Mouse (Mus musculus) forebrain, embryonic 15.5 days (tissue): ENCODE results near the gene Tbc1d5. TPM values are rescaled to one million over a fixed set of nuclear protein-coding genes. Genes with fewer than 3 reads are reported as not detected.

Source experiments
- ATAC-seq: fragments of 200-750 bp; cut with Nextera tagmentation; replicated peaks from 2 replicates; pipeline ENCODE4 v1.8.0; 2017; ENCODE audit warnings: mild to moderate bottlenecking, moderate TSS enrichment, moderate library complexity
- H3K27ac ChIP-seq: fragments of 300-500 bp; sonication (generic); replicated peaks from 2 replicates; pipeline ENCODE4 v1.5.1; 2015; ENCODE audit warnings: mild to moderate bottlenecking, inconsistent platforms
- H3K27me3 ChIP-seq: fragments of 300-500 bp; sonication (generic); 2 replicates; pipeline ENCODE4 v1.6.1; 2015; ENCODE audit warnings: inconsistent platforms
- H3K36me3 ChIP-seq: fragments of 300-500 bp; sonication (generic); 2 replicates; pipeline ENCODE4 v1.6.1; 2015; ENCODE audit warnings: mild to moderate bottlenecking, inconsistent platforms
- H3K4me1 ChIP-seq: fragments of 300-500 bp; sonication (generic); 2 replicates; pipeline ENCODE4 v1.6.1; 2015; ENCODE audit warnings: inconsistent platforms
- H3K4me2 ChIP-seq: fragments of 300-500 bp; sonication (generic); replicated peaks from 2 replicates; pipeline ENCODE4 v1.6.1; 2015; ENCODE audit warnings: mild to moderate bottlenecking, inconsistent platforms
- H3K4me3 ChIP-seq: fragments of 300-500 bp; sonication (generic); 2 replicates; pipeline ENCODE4 v1.5.1; 2015; ENCODE audit warnings: mild to moderate bottlenecking, inconsistent platforms
- H3K9ac ChIP-seq: fragments of 300-500 bp; sonication (generic); replicated peaks from 2 replicates; pipeline ENCODE4 v1.6.1; 2015; ENCODE audit warnings: mild to moderate bottlenecking, inconsistent platforms
- H3K9me3 ChIP-seq: fragments of 300-500 bp; sonication (generic); 2 replicates; pipeline ENCODE4 v1.6.1; 2016; ENCODE audit warnings: inconsistent platforms
- WGBS: fragments of 180-500 bp; shearing (Covaris S2); methylation state at CpG from one replicate; pipeline ENCODE4 v1.1.7; 2015; ENCODE audit warnings: mixed read lengths; 5-methylcytosine and 5-hydroxymethylcytosine counted together
- polyA plus RNA-seq: library from polyadenylated mRNA; unstranded; fragments of >200 nt; fragmentation: Nextera tagmentation; extraction: Ambion mirVana; gene quantifications from 2 replicates; pipeline ENCODE4 v1.2.1, GENCODE M21; 2015

The Tbc1d5 gene
- polyA plus RNA-seq, 1 experiment from 2014 or later: 7.1 TPM

DNA sequence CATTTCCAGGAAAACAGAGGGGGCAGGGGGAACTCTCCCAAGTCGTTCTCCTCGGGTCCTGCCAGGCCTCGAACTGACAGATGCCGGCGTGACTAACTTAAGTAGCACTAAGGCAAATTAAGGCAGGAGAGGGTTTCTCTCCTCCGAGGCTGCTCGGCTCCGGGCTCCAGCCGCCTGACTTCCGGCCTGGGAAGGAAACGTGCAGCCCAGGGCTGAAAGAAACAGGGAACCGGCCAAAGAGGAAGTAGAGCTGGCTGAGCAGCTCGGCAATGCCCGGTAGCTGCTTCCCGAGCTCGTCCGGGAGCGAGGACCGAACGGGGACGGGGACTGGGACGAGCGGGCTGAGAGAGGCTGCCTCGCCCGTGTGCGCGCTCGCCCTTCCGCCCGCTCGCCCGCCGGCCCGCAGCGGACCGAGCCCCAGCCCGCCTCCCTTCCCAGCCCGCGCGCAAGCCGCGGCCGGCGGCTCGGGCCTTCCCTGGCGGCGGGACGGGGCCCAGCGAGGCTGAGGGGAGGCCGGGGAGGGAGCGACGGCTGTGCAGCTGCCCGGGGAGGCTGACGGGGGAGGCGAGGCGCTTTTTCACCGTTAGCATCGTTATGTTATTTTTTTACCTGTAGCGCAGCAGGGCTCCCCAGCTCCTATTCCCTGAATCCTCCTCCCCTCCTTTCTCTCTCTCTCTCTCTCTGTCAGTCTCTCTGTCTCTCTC, 509 bp downstream of the Tbc1d5 start:
- no peaks in the 10 kb centered on the region for H3K36me3 ChIP-seq
- H3K9me3 ChIP-seq: no peaks in the 10 kb centered on the region
- ATAC-seq: peak; percentile 85
- H3K9ac ChIP-seq: peak overlapping the region; percentile 96
- WGBS: under 1% methylated on average over 51 of the region's 59 CpGs
- H3K4me1 ChIP-seq: peaks cover 11% of the 10 kb centered on the region
- peak overlapping the region; percentile 72 for H3K4me2 ChIP-seq
- peak overlapping the region; percentile 97 for H3K27ac ChIP-seq
- H3K4me3 ChIP-seq: peak overlapping the region; percentile 73
- no peaks in the 10 kb centered on the region for H3K27me3 ChIP-seq

DNA sequence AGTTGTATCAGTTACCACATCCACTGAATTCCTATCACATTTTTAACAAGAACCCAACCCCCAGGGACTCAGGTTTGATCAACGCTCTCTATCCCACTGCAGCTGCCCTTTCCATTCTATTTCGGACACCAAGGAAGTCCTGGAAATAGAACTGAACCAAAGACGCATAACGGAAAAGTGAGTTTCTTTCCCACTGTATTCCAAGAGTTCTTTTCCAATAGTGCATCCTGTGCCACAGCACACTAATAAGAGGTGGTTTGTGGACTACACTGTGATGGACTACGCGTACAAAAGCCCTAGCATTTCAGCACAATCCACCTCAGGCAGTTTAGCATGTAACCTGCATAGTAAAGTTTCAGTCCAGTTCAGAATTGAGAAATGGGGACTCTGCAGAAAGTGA, 1.2 kb downstream of the Tbc1d5 start:
- H3K4me1 ChIP-seq: peaks cover 11% of the 10 kb centered on the region
- no peaks in the 10 kb centered on the region for H3K36me3 ChIP-seq
- peak overlapping the region; percentile 72 for H3K4me2 ChIP-seq
- H3K4me3 ChIP-seq: peak overlapping the region; percentile 73
- H3K27ac ChIP-seq: peak overlapping the region; percentile 97
- peak overlapping the region; percentile 96 for H3K9ac ChIP-seq
- 50% methylated on average over 6 of the region's 6 CpGs for WGBS
- H3K27me3 ChIP-seq: no peaks in the 10 kb centered on the region
- no peak for ATAC-seq
- H3K9me3 ChIP-seq: no peaks in the 10 kb centered on the region

DNA sequence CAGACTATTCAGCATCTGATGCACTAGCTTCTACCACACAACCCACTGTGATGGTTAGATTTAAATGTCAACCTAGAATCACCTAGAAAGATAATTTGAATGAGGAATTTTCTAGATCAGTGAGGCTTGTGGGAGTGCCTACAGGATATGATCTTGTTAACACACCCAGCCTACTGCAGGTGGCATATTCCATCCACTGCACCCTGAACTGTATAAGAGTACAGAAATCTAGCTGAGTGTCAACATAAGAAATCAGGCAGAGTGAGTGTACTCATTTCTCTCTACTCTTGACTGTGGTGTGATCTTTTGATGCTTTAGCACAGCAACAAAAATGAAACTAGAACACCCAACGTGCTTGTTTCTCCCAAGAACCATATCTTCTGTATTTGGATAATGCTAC, 6.8 kb downstream of the Tbc1d5 start:
- 95% methylated on average over 1 of the region's 1 CpGs for WGBS

DNA sequence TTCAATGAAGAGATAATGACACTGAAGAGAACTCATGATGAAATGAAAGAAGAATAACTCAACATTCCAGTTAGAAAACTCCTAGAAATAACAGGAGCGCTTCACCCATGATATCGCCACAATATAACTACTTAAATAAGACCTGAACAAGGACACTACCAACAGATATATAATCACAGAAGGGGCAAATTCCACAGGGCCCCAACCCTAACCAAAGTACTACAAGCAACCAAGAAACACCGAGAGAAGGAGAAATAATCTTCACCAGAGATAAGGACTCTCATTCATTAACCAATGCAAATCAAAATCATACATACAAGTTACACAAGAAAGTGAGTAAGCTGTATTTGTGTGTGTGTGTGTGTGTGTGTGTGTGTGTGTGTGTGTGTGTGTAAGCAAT, 7.6 kb downstream of the Tbc1d5 start:
- H3K9me3 ChIP-seq: no peaks in the 10 kb centered on the region
- no peaks in the 10 kb centered on the region for H3K36me3 ChIP-seq
- no peak overlapping the region for H3K4me2 ChIP-seq
- no peaks in the 10 kb centered on the region for H3K4me1 ChIP-seq
- 93% methylated on average over 3 of the region's 3 CpGs for WGBS
- no peak overlapping the region for H3K4me3 ChIP-seq
- no peak overlapping the region for H3K27ac ChIP-seq
- no peaks in the 10 kb centered on the region for H3K27me3 ChIP-seq
- H3K9ac ChIP-seq: no peak overlapping the region
- no peak for ATAC-seq

More for the DNA sequence above, 6.8 kb downstream of the Tbc1d5 start:
- H3K4me1 ChIP-seq: no peaks in the 10 kb centered on the region
- H3K27me3 ChIP-seq: no peaks in the 10 kb centered on the region
- H3K4me3 ChIP-seq: no peak overlapping the region
- no peaks in the 10 kb centered on the region for H3K9me3 ChIP-seq
- ATAC-seq: no peak
- H3K36me3 ChIP-seq: no peaks in the 10 kb centered on the region
- H3K4me2 ChIP-seq: no peak overlapping the region
- H3K27ac ChIP-seq: no peak overlapping the region
- no peak overlapping the region for H3K9ac ChIP-seq

DNA sequence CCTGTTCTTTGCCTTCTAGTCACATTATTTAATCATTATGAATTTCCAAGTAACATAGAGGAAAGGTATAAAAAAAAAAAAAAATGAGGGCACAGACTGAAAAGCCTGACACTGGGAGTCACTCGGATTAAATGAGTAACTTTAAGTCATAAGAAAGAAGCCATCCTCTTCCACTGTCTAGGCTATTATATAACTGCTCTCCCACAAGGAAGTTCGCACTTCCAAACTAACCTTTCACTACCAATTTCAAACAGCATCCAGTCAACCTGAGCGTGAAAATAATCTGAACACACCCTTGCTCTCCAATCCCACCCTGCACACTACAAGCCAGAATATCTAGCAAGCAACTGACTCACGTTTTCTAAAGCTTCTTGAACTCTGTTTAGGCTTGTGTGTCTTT, 9.2 kb downstream of the Tbc1d5 start:
- WGBS: 81% methylated on average over 4 of the region's 4 CpGs
- H3K27me3 ChIP-seq: no peaks in the 10 kb centered on the region

DNA sequence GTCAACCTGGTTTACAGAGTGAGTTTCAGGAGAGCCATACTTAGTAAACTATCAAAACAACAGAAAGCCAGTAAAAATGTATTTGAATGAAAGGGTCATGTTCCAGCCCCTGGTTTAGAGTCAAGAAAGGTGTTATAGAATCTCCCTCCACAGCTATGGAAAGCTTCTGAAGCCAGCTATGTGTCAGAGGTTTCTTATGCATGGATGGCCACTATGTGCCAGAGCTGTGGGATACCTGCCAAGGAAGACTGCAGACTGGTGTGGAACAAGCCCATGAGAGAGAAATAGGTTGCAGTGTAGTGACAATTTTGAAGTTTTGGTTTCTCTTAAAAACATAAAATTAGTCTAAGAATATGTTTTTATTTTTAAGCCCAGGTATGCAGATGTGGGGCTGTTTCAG, 16.8 kb downstream of the Tbc1d5 start:
- no peak overlapping the region for H3K9ac ChIP-seq

More for the DNA sequence above, 9.2 kb downstream of the Tbc1d5 start:
- Histone ChIP-seq H3K27ac (no peak overlapping the region), H3K9ac (no peak overlapping the region), H3K36me3 (no peaks in the 10 kb centered on the region), H3K4me1 (no peaks in the 10 kb centered on the region), H3K4me3 (no peak overlapping the region), H3K4me2 (no peak overlapping the region), H3K9me3 (no peaks in the 10 kb centered on the region)
- no peak for ATAC-seq

DNA sequence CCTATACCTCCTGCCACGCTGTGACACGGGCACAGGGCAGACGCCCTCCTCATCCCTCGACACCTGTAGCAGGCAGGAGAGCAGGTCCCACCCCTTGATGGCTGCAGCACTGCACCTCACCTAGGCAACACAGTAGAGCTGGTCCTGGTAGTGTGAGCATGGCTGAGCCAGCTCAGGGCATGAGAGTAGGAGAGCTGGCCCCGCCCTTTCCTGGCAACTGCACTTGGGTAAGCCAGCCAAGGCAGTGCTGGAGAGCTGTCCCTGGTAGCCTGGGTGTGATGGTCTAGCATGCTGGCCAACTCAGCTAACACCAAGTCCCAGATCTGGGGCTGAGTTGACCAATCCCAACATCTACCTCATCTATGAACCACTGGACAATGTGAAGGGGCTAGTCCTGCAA, 19.9 kb downstream of the Tbc1d5 start:
- 92% methylated on average over 5 of the region's 5 CpGs for WGBS
- no peaks in the 10 kb centered on the region for H3K36me3 ChIP-seq
- H3K9ac ChIP-seq: no peak overlapping the region
- H3K9me3 ChIP-seq: no peaks in the 10 kb centered on the region
- H3K4me3 ChIP-seq: no peak overlapping the region
- H3K4me1 ChIP-seq: no peaks in the 10 kb centered on the region
- H3K4me2 ChIP-seq: no peak overlapping the region
- H3K27me3 ChIP-seq: no peaks in the 10 kb centered on the region
- no peak for ATAC-seq
- no peak overlapping the region for H3K27ac ChIP-seq

More for the DNA sequence above, 16.8 kb downstream of the Tbc1d5 start:
- H3K27ac ChIP-seq: no peak overlapping the region
- H3K36me3 ChIP-seq: no peaks in the 10 kb centered on the region
- H3K9me3 ChIP-seq: no peaks in the 10 kb centered on the region
- no peak overlapping the region for H3K4me3 ChIP-seq
- H3K4me2 ChIP-seq: no peak overlapping the region
- ATAC-seq: no peak
- H3K4me1 ChIP-seq: no peaks in the 10 kb centered on the region
- H3K27me3 ChIP-seq: no peaks in the 10 kb centered on the region

DNA sequence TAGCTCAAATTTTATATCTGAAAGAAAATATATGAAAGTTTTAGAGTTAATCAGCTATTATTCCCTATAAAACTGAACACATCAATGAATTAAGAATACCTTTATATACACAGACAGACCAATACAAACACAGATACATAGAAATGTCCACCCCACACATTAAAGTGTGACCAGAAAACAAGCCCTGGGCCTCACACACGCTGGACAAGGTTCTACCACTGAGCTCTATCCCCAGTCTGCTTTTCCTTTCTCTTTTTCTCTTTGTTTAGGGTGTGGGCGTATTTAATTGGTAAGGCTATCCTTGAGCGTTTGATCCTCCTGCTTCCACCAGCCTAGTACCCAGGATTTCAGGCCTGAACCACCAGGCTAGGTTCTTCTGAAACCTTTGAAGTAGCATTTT, 28.2 kb downstream of the Tbc1d5 start:
- H3K27me3 ChIP-seq: no peaks in the 10 kb centered on the region
- no peak overlapping the region for H3K4me3 ChIP-seq
- no peak overlapping the region for H3K27ac ChIP-seq
- H3K4me2 ChIP-seq: no peak overlapping the region
- H3K4me1 ChIP-seq: no peaks in the 10 kb centered on the region
- no peak overlapping the region for H3K9ac ChIP-seq
- H3K36me3 ChIP-seq: no peaks in the 10 kb centered on the region
- H3K9me3 ChIP-seq: no peaks in the 10 kb centered on the region
- 26% methylated on average over 3 of the region's 3 CpGs for WGBS
- ATAC-seq: no peak

DNA sequence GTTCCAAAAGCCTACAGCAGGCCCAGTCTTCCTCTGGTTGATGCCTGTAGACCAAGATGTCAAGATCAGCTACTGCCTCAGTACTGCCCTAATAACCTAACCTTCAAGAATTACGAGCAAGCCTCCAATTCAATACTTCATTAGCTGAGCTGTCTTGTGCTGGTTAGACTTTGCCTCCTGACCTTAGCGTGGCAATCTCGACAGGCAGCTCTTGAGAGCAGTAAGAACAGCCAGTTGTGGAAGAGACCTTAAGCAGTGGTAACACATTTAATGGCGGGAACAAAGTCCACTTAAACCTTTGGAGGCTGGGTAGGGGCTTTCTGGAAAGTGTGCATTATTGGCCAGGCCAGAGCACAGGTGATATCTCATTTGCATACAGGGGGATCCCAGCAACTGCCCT, 34.2 kb downstream of the Tbc1d5 start:
- H3K9ac ChIP-seq: no peak overlapping the region
- no peak for ATAC-seq
- no peak overlapping the region for H3K4me2 ChIP-seq

DNA sequence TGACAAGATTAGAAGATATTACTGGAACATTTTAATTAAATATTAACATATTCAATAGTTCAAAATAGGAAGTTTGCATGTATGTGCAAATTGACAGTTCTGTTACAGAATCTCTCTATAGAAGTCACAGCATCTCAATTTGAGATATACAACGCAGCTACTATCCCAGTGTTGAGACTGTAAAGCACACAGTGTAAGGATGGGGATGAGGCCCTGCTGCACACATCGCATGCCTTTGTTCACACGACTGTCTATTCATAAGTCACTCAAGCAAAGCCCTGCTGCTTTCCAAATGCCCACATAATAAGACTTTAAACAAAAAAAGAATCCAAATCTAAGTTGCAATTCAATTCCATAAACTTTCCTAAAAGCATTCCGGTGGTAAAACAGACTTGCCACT, 37.1 kb downstream of the Tbc1d5 start:
- 66% methylated on average over 4 of the region's 4 CpGs for WGBS
- no peaks in the 10 kb centered on the region for H3K4me1 ChIP-seq

More for the DNA sequence above, 34.2 kb downstream of the Tbc1d5 start:
- Histone ChIP-seq H3K9me3 (no peaks in the 10 kb centered on the region), H3K27ac (no peak overlapping the region), H3K36me3 (no peaks in the 10 kb centered on the region), H3K4me3 (no peak overlapping the region), H3K27me3 (no peaks in the 10 kb centered on the region), H3K4me1 (no peaks in the 10 kb centered on the region)
- WGBS: 89% methylated on average over 4 of the region's 4 CpGs

DNA sequence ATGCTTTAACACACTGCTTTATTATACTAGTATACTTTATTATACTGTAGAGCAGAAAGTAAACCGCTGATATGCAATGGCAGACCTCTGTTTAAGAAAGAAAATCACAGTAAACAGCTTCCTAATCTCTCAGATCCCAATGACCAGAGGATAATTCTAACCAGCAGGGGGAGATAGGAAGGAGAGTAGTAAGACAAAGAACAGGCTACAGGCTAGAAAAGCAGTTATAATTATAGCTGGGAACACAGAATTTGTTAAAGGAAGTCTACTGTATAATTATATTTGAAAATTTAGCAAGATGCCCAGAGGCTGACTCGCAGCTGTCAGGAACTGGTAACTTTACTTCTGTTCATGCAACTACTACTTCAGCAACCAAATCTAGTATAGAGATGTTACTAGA, 68.0 kb downstream of the Tbc1d5 start:
- Histone ChIP-seq H3K4me2 (no peak overlapping the region), H3K9ac (no peak overlapping the region), H3K27ac (no peak overlapping the region), H3K36me3 (no peaks in the 10 kb centered on the region), H3K4me1 (0 out of 2 replicates have a peak, but pooled peaks cover 3% of the 10 kb centered on the region), H3K27me3 (no peaks in the 10 kb centered on the region), H3K9me3 (no peaks in the 10 kb centered on the region), H3K4me3 (no peak overlapping the region)
- peak; percentile 73 for ATAC-seq
- WGBS: 51% methylated on average over 2 of the region's 2 CpGs

More for the DNA sequence above, 37.1 kb downstream of the Tbc1d5 start:
- no peak for ATAC-seq
- H3K36me3 ChIP-seq: no peaks in the 10 kb centered on the region
- H3K9me3 ChIP-seq: no peaks in the 10 kb centered on the region
- no peaks in the 10 kb centered on the region for H3K27me3 ChIP-seq
- no peak overlapping the region for H3K9ac ChIP-seq
- H3K27ac ChIP-seq: no peak overlapping the region
- H3K4me2 ChIP-seq: no peak overlapping the region
- no peak overlapping the region for H3K4me3 ChIP-seq

DNA sequence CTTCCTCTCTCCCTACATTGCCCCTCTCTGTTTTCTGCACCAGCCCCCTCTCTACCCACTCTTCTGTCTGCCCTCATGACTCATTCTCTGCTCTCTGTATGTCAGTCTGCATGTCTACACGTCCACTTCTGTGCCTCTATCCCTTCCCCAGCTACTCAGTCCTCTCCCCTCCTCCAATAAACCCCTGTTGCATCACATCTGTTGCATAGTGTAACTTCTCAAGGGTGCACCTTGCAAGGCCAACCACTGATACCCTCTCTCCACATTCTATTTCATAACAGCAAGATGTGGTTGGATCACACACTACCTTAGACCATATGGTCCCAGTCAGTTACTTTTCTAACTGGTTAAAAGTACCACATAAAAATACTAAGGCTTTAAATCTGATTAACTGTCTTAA, 74.9 kb downstream of the Tbc1d5 start:
- no peak overlapping the region for H3K4me2 ChIP-seq
- no peak overlapping the region for H3K27ac ChIP-seq
- no peaks in the 10 kb centered on the region for H3K4me1 ChIP-seq
- no peak for ATAC-seq
- H3K4me3 ChIP-seq: no peak overlapping the region
- no peaks in the 10 kb centered on the region for H3K36me3 ChIP-seq
- H3K9ac ChIP-seq: no peak overlapping the region
- 83% methylated on average over 1 of the region's 1 CpGs for WGBS
- no peaks in the 10 kb centered on the region for H3K27me3 ChIP-seq
- peaks cover 7% of the 10 kb centered on the region; the same call in 1 of the 2 replicates for H3K9me3 ChIP-seq

DNA sequence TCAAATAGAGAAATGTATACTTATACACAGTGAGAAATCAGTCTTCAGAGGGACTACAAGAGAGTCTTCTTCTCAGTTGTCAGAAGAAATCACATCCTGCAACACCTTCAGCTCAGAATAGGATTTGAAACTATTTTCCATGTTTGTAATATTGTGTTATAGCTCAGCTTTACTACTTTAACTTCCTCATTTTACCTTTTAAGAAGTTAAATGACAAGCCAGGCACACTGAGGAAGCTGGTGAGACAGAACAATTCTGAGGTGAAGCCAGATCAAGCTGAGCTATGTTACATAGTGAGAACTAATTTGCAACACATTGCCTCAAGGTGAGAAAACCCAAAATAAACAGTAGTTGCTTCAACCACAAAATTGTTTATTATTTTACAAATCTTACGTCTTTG, 135.3 kb downstream of the Tbc1d5 start:
- Histone ChIP-seq H3K27ac (no peak overlapping the region), H3K4me1 (no peaks in the 10 kb centered on the region), H3K4me3 (no peak overlapping the region), H3K27me3 (no peaks in the 10 kb centered on the region), H3K9me3 (no peaks in the 10 kb centered on the region), H3K36me3 (no peaks in the 10 kb centered on the region), H3K4me2 (no peak overlapping the region), H3K9ac (no peak overlapping the region)
- no peak for ATAC-seq
- WGBS: 79% methylated on average over 1 of the region's 1 CpGs
